Mouse (Mus musculus) hindbrain, embryonic 12.5 days (tissue): ENCODE measurements around the gene Cdyl2. TPM values are rescaled to one million over a fixed set of nuclear protein-coding genes. Genes with fewer than 3 reads are reported as not detected.

Experiments used
- ATAC-seq: fragments of 200-750 bp; cut with Nextera tagmentation; 2 replicates; pipeline ENCODE4 v1.8.0; 2017; ENCODE audit warnings: moderate TSS enrichment; ENCODE audit not compliant: low FRiP score
- H3K27ac ChIP-seq: fragments of 300-500 bp; sonication (generic); 2 replicates; pipeline ENCODE4 v1.5.1; 2016; ENCODE audit warnings: mild to moderate bottlenecking
- H3K27me3 ChIP-seq: fragments of 300-500 bp; sonication (generic); 2 replicates; pipeline ENCODE4 v1.6.1; 2016; ENCODE audit warnings: mild to moderate bottlenecking
- H3K36me3 ChIP-seq: fragments of 300-500 bp; sonication (generic); 2 replicates; pipeline ENCODE4 v1.6.1; 2016; ENCODE audit warnings: mild to moderate bottlenecking
- H3K4me1 ChIP-seq: fragments of 300-500 bp; sonication (generic); 2 replicates; pipeline ENCODE4 v1.6.1; 2016
- H3K4me2 ChIP-seq: fragments of 300-500 bp; sonication (generic); replicated peaks from 2 replicates; pipeline ENCODE4 v1.6.1; 2016; ENCODE audit warnings: mild to moderate bottlenecking
- H3K4me3 ChIP-seq: fragments of 300-500 bp; sonication (generic); 2 replicates; pipeline ENCODE4 v1.5.1; 2016; ENCODE audit warnings: mild to moderate bottlenecking
- H3K9ac ChIP-seq: fragments of 300-500 bp; sonication (generic); 2 replicates; pipeline ENCODE4 v1.6.1; 2016; ENCODE audit warnings: mild to moderate bottlenecking, moderate library complexity
- H3K9me3 ChIP-seq: fragments of 300-500 bp; sonication (generic); replicated peaks from 2 replicates; pipeline ENCODE4 v1.6.1; 2016; ENCODE audit warnings: mild to moderate bottlenecking
- WGBS: fragments of 180-500 bp; shearing (Covaris S2); methylation state at CpG from one replicate; pipeline ENCODE4 v1.1.7; 2016; 5-methylcytosine and 5-hydroxymethylcytosine counted together
- polyA plus RNA-seq: library from polyadenylated mRNA; unstranded; fragments of >200 nt; fragmentation: Nextera tagmentation; extraction: Ambion mirVana; gene quantifications from 2 replicates; pipeline ENCODE4 v1.2.1, GENCODE M21; 2016

The Cdyl2 gene
- polyA plus RNA-seq, 1 experiment from 2014 or later = 7.0 TPM

DNA sequence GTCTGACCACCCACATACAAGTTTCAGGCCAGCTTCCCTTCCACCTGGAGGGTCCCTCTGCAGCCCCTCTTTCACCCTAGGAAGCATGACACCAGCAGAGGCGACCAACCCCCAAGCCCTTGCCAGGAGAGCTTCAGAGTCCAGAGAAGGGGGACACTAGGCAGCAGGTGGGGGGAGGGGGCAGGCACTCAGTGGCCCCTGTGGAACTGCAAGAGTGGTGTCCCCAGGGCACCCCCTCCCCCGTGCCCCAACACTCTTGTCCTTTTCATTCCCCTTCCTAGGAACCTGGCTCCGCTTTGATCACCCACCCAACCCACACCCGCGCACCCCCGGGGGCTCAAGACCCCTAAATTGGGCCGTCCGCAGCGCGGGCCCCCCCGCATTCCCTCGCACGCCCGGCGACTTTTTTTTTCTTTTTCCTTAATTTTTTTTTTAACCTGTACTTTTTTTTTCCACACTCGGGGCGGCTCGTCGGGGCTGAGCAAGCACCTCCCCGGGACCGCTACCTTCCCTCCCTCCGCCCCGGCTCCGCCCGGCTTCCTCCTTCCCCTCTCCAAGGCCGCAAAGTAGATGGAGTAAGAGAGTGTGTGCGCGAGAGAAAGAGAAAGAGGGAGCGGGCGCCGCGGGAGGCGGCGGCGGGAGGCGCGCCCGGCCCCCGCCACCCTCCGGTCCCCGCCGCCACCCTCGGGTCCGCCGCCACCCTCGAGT lies 661 bp downstream of the Cdyl2 start:
- Histone ChIP-seq H3K9me3 (peaks cover 6% of the 10 kb centered on the region; the same call in 1 of the 2 replicates), H3K9ac (peak overlapping the region; percentile 89), H3K27ac (peak overlapping the region; percentile 85), H3K4me1 (peaks cover 8% of the 10 kb centered on the region), H3K27me3 (peaks cover 21% of the 10 kb centered on the region), H3K4me3 (peak overlapping the region; percentile 82), H3K36me3 (0 out of 2 replicates have a peak, but pooled peaks cover 5% of the 10 kb centered on the region), H3K4me2 (peak overlapping the region; percentile 84)
- WGBS = 2% methylated on average over 26 of the region's 46 CpGs
- ATAC-seq = peak; percentile 77

DNA sequence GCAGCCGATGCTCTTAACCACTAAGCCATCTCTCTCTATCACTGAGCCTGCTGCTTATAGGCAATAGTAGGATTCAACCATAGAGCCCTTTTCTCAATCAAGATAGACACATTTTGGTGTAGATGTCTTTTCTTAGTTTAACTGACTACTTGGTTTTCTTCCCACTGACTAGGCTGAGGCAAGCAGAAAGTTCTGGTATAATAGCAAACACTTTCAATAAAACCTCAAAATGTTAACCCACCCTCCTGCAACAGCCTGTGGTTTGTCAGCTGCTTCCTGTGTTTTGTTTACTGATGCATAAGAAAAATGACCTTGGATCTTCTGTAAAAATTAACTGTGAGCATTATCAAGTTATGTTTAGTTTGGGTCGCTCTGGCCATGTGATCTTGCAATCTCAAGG lies 11.3 kb downstream of the Cdyl2 start:
- H3K36me3 ChIP-seq = no peaks in the 10 kb centered on the region
- H3K4me3 ChIP-seq = no peak overlapping the region
- no peaks in the 10 kb centered on the region for H3K27me3 ChIP-seq
- no peak overlapping the region for H3K27ac ChIP-seq
- H3K9ac ChIP-seq = no peak overlapping the region
- no peak overlapping the region for H3K4me2 ChIP-seq
- 99% methylated on average over 2 of the region's 2 CpGs for WGBS
- H3K4me1 ChIP-seq = no peaks in the 10 kb centered on the region
- peaks cover 11% of the 10 kb centered on the region; the same call in 1 of the 2 replicates for H3K9me3 ChIP-seq
- ATAC-seq = no peak

DNA sequence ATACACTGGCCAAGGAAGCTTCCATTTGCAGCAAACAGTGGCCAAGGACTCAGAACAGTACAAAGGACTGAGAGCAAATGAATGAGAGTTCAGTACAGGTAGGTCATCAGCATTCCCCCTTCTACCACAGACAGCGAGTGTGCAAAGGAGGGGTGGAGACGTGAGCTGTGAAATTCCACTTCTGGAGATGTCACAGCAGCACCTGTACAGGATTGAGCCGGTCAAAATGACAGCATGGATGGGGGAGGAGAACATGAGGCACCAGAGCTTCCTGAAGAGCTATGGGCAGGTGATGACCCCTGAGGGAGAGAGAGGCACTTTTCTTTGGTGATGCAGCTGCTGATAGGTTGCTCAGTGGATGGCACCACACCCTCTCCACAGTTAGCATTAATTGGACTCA lies 25.3 kb downstream of the Cdyl2 start:
- Histone ChIP-seq H3K27me3 (no peaks in the 10 kb centered on the region), H3K9me3 (peaks cover 4% of the 10 kb centered on the region; the same call in 1 of the 2 replicates), H3K27ac (no peak overlapping the region), H3K36me3 (no peaks in the 10 kb centered on the region), H3K9ac (no peak overlapping the region), H3K4me1 (no peaks in the 10 kb centered on the region), H3K4me3 (no peak overlapping the region), H3K4me2 (no peak overlapping the region)
- no peak for ATAC-seq
- 87% methylated on average over 3 of the region's 3 CpGs for WGBS

DNA sequence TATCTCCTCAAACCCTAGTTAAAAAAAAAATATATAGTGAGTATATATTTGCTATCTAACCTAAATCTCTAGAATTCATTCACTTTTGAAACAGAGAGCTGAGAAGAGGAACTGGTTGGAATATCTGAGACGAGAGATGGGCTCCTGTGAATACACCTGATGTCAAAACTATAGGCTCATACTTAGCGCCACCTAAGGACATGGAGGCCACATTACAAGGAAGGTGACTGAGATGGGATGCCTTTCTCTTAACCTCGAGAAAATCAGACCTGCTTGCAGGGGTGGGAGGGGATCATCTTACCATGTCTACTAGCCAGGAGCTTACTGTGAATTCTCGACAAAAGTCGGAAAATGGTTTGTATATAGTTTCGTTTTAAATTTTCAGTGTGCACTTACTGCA lies 30.3 kb downstream of the Cdyl2 start:
- Histone ChIP-seq H3K27ac (no peak overlapping the region), H3K4me2 (no peak overlapping the region), H3K4me1 (no peaks in the 10 kb centered on the region), H3K4me3 (no peak overlapping the region), H3K36me3 (no peaks in the 10 kb centered on the region), H3K9ac (no peak overlapping the region), H3K27me3 (no peaks in the 10 kb centered on the region), H3K9me3 (peaks cover 15% of the 10 kb centered on the region)
- ATAC-seq = no peak
- 83% methylated on average over 6 of the region's 6 CpGs for WGBS

DNA sequence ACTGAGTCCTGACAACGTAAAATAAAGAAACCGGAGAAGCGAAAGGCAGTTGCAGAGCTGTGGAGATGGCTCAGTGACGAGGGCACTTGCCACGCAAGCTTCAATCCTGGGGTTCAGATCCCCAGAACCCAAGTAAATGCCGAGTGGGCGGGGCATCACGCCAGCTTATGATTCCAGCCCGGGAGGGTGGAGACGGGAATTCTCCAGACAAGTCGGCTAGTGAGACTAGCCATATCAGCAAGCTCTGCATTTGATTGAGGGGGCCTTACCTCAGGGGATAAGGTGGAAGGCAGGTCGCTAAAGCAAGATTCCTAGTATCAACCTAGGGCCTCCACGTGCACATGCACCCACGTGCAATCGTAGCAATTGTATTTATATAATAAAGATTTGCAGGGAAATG lies 39.9 kb downstream of the Cdyl2 start:
- H3K4me2 ChIP-seq = no peak overlapping the region
- H3K4me3 ChIP-seq = no peak overlapping the region
- H3K9ac ChIP-seq = no peak overlapping the region
- no peaks in the 10 kb centered on the region for H3K4me1 ChIP-seq
- no peak for ATAC-seq
- H3K27ac ChIP-seq = no peak overlapping the region
- no peaks in the 10 kb centered on the region for H3K27me3 ChIP-seq
- no peaks in the 10 kb centered on the region for H3K36me3 ChIP-seq
- WGBS = 85% methylated on average over 15 of the region's 15 CpGs
- H3K9me3 ChIP-seq = no peaks in the 10 kb centered on the region

DNA sequence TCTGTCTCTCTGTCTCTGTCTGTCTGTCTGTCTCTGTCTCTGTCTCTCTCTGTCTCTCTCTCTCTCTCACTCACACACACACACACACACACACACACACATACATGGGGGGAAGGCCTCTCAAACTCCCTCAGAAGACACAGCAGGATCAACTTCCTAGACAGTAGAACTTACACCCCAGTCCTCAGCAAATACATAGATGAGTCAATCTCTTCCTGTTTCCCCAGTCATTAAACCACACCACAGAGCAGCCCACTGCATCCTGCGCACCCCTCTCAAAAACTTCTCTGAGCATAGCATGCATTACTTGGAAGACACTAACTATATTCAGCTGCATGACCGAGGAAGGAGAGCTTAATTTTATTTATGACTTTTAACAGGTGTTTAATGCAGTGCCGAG lies 43.0 kb downstream of the Cdyl2 start:
- no peak overlapping the region for H3K4me3 ChIP-seq
- WGBS = 96% methylated on average over 3 of the region's 3 CpGs
- H3K4me1 ChIP-seq = no peaks in the 10 kb centered on the region
- no peaks in the 10 kb centered on the region for H3K27me3 ChIP-seq
- no peaks in the 10 kb centered on the region for H3K36me3 ChIP-seq
- ATAC-seq = no peak
- no peak overlapping the region for H3K27ac ChIP-seq
- H3K9ac ChIP-seq = no peak overlapping the region
- no peaks in the 10 kb centered on the region for H3K9me3 ChIP-seq
- H3K4me2 ChIP-seq = no peak overlapping the region

DNA sequence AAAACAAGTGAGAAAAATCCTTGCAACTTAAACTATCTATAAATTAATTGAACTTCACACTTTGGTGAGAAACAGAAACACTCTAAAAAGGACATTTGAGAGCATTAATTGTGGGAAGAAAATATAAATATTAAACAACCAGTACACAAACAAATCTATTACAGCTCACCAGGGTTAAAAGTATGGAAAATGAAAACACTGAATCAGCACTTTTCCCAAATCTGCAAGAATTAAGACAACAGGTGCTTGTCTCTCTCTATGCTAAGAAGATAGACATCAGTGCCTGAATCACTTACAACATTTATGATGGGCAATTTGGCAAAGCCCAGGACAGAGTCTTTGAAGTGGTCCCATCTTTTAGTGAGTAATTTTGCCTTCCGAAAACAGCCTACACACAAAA lies 56.6 kb downstream of the Cdyl2 start:
- Histone ChIP-seq H3K27me3 (no peaks in the 10 kb centered on the region), H3K9ac (no peak overlapping the region), H3K27ac (no peak overlapping the region), H3K4me3 (no peak overlapping the region), H3K9me3 (no peaks in the 10 kb centered on the region), H3K4me2 (no peak overlapping the region), H3K4me1 (no peaks in the 10 kb centered on the region), H3K36me3 (no peaks in the 10 kb centered on the region)
- 89% methylated on average over 1 of the region's 1 CpGs for WGBS
- no peak for ATAC-seq

DNA sequence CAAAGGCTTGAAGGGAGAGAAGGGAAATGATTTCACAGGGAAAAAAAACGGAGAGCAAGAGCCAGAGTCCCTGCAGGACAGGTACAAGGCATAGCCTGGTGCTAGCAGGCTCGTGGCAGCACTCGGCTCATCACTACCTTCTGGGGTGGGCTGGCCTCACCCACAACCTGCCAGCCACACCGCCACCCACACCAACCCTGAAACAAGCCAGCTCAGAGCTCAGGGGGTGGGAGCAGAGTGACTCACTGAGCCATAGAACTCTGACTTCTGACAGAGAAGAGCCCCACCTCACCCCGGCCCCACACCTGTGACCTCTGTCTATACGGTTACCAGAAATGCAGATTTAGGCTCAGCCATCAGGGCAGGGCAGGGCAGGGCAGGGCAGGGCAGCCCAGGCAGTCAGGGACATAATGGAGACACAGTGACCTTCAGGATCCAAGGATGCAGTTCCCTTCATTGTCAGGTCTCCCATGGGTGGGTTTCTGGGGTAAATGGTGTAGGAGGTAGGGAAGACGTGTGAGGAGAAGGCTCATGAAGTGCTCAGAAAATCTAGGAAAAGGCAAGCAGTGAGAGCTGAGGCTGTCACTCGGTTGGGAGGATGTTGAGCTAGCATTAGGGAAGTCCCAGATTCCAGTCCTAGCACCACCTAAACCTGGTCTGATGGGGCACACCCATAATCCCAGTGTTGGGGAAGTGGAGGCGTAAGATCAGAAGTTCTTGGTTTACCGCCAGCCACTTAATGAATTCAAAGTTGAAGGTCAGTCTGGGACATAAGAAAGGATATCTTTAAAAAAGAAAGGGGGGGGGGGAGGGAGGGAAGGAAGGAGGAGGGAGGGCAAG lies 58.6 kb downstream of the Cdyl2 start:
- Histone ChIP-seq H3K9me3 (peaks cover 1% of the 10 kb centered on the region), H3K27ac (no peak overlapping the region), H3K4me1 (no peaks in the 10 kb centered on the region), H3K4me3 (no peak overlapping the region), H3K4me2 (no peak overlapping the region), H3K27me3 (no peaks in the 10 kb centered on the region), H3K36me3 (no peaks in the 10 kb centered on the region), H3K9ac (no peak overlapping the region)
- ATAC-seq = no peak
- WGBS = 82% methylated on average over 10 of the region's 10 CpGs

DNA sequence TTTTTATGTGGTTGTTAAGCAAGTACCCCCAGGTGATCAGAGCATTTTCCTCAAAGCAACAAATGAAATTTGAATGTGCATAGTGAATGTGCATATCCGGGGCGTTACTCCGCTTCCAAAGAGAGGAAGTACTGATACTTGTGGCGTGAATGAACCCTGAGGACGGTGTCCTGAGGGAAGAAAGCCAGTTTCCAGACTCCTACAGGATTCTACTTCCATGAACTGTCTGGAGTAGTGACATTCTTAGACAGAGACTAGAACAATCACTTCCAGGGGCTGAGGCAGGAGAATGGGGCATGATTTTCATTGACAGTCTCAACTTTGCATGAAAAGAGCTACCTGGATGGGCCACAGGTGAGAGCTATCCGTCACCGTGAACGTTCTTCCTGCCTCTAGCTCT lies 59.3 kb downstream of the Cdyl2 start:
- 89% methylated on average over 8 of the region's 8 CpGs for WGBS
- H3K4me3 ChIP-seq = no peak overlapping the region
- H3K9me3 ChIP-seq = peaks cover 8% of the 10 kb centered on the region
- H3K27ac ChIP-seq = no peak overlapping the region
- no peak overlapping the region for H3K4me2 ChIP-seq
- H3K36me3 ChIP-seq = no peaks in the 10 kb centered on the region
- H3K9ac ChIP-seq = no peak overlapping the region
- no peak for ATAC-seq
- no peaks in the 10 kb centered on the region for H3K27me3 ChIP-seq
- H3K4me1 ChIP-seq = no peaks in the 10 kb centered on the region

DNA sequence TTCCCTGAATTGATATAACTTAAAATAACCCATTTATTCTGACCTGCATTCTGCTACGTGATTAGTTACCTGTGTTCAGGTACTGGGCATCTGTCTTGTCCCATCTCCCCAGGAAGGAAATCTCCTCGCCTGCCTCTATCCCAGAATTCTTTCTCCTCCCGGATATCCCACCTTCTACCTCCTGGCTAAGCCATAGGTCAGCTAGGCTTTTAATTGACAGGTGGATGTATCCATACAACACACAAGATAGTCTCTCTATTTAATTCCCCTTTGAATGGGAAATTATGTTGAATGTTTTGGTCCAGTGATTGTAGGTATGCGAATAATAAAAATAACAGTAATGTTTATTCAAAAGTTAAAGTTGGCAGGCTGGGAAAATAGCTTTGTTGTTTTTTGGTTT lies 59.7 kb downstream of the Cdyl2 start:
- H3K4me2 ChIP-seq = no peak overlapping the region
- no peak overlapping the region for H3K4me3 ChIP-seq
- no peak for ATAC-seq
- H3K27me3 ChIP-seq = no peaks in the 10 kb centered on the region
- no peaks in the 10 kb centered on the region for H3K4me1 ChIP-seq
- H3K9ac ChIP-seq = no peak overlapping the region
- H3K9me3 ChIP-seq = peaks cover 12% of the 10 kb centered on the region
- WGBS = 91% methylated on average over 4 of the region's 4 CpGs
- no peak overlapping the region for H3K27ac ChIP-seq
- H3K36me3 ChIP-seq = no peaks in the 10 kb centered on the region

DNA sequence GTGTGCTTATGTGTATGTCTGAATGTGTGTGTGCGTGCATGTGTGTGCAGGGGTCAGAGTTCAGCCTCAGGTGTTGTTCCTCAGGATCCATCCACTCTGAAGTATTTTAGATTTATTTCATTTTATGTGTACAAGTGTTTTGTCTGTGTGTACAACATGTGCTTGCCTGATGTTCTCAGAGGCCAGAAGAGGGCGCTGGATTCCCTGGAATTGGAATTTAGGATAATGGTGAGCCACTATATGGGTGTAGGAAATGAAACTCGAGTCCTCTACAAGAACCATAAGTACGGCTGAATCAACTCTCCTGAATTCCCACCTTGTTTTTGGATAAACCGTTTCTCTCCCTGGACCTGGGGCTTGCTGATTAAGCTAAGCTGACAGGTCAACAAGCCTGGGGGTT lies 61.2 kb downstream of the Cdyl2 start:
- 66% methylated on average over 5 of the region's 5 CpGs for WGBS
- ATAC-seq = no peak

DNA sequence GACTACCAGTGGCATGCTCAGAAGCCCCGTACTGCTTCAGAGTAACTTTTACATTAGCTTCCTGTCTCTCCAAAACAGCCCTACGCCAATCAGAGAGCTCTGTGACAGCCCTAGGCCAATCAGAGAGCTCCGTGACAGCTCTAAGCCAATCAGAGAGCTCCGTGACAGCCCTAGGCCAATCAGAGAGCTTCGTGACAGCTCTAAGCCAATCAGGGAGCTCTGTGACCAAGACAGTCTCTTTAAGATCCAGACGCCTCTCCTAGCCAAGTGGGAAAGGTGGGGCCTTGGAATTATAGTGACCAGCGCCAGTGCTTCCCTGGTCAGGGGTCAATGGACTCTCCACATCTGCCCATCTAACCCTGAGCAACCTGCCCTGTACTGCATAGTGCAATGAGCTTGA lies 62.2 kb downstream of the Cdyl2 start:
- Histone ChIP-seq H3K4me1 (no peaks in the 10 kb centered on the region), H3K36me3 (no peaks in the 10 kb centered on the region), H3K4me2 (no peak overlapping the region), H3K9ac (no peak overlapping the region), H3K27me3 (no peaks in the 10 kb centered on the region), H3K27ac (no peak overlapping the region), H3K9me3 (peaks cover 16% of the 10 kb centered on the region), H3K4me3 (no peak overlapping the region)
- no peak for ATAC-seq
- WGBS = 84% methylated on average over 7 of the region's 7 CpGs

More for the DNA sequence above, 61.2 kb downstream of the Cdyl2 start:
- peaks cover 16% of the 10 kb centered on the region for H3K9me3 ChIP-seq
- H3K9ac ChIP-seq = no peak overlapping the region
- H3K27me3 ChIP-seq = no peaks in the 10 kb centered on the region
- H3K27ac ChIP-seq = no peak overlapping the region
- H3K36me3 ChIP-seq = no peaks in the 10 kb centered on the region
- H3K4me2 ChIP-seq = no peak overlapping the region
- no peaks in the 10 kb centered on the region for H3K4me1 ChIP-seq
- H3K4me3 ChIP-seq = no peak overlapping the region

DNA sequence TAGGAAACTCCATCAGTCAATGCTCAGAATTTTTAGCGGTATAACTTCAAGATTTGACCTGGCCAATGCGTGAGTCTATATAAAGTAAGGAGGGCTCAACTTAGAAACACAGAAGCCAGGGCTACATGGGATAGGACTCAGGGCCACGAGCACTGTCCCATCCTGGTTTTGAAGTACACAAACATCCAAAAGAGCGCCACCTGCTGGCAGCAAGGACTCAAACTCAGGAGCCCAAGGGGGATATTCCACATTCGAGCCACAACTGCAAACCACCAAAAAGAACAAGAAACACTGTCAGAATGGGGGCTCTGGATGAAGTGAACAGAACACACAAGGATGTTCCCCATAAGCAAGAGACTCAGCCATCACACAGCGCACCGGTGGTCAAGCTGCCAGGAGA lies 63.8 kb downstream of the Cdyl2 start:
- no peak for ATAC-seq
- Histone ChIP-seq H3K36me3 (no peaks in the 10 kb centered on the region), H3K27me3 (no peaks in the 10 kb centered on the region), H3K27ac (no peak overlapping the region), H3K4me3 (no peak overlapping the region), H3K9me3 (peaks cover 16% of the 10 kb centered on the region), H3K9ac (no peak overlapping the region), H3K4me2 (no peak overlapping the region), H3K4me1 (no peaks in the 10 kb centered on the region)
- 96% methylated on average over 7 of the region's 7 CpGs for WGBS
